Mouse (Mus musculus) thymus, postnatal 25 days (tissue): ENCODE results near the gene Olfr1177-ps.

Experiments used
- DNase-seq: peaks from one replicate; pipeline ENCODE4 v3.0.0; 2022

The Olfr1177-ps gene

DNA sequence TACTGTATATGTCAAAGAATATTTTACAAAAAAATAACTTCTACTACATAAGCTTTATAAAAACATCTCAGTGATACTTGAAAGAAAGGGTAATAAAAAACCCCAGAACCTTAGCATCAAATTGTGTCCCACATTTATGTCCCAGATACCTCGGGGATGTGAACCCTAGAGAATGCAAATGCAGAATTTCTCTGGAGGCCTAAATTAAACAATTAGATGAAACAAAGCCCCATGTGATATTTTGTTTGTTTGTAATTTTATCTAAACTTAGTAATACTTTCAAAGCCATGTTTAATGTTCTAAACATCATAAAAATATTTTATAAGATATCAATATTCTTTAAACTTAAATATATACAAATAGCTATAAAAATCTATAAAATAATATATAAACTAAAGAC is at the start of gene Olfr1177-ps:
Olfr1177-ps (minus strand) TSS at position 101 of the 400 bp plus-strand sequence.
- no peak for DNase-seq

DNA sequence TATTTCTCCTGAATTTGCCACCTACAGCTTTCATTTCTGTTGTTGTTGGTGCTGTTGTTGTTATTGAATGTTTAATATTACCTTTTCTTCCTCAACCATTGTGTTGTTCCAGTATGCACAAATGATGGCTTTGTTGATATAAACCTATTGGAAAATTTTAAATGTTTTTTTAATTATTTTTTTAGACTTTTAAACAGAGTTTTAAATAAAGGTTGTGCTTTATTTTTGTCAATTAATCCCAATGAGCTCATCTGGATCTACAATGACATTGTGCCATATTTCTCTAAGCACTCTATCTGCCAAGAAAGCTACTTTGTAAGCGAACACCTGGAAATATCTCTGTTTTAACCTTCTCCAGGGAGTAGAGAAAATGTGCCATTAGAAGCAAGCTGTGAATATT is 40.5 kb upstream of the Olfr1177-ps start, which contains the start of gene Olfr1178:
Olfr1178 (plus strand) TSS at position 301 of the 400 bp plus-strand sequence.
- no peak for DNase-seq

DNA sequence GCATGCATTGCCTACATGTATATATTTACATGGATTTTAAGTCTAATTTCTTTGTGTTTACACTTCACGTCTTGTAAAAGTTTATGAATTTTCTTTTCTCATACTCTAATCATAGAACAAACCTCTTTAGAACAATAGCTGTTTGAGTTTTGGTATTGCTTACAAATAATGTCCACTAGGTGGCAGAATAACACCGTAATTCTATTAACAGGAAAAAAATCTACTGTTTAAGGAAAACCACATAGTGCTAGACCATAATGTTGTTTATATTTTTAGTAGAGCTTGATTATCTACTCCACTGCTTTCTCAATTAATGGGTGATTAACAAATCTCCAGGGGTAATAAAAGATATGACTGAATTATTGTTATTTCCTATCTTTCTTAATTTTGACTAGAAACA is 10.0 kb upstream of the Olfr1177-ps start:
- DNase-seq: no peak

DNA sequence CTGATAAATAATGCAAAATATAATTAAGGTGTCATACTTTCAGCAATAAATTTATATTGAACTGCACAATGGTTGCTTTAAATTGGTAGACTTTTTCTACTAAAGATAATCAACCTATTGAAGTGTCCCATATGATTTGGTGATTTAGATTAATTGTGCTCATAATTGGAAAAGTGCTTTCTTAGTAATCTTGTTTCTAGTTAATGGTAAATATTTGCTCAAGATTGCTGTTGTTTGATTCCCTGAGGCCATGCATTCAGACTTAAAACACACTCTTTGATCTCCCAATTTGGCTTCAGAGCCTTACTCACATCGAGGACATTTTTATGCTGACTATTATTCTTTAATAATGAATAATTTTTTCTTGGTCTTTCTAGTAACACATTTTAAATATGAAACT is 9.9 kb downstream of the Olfr1177-ps start, which contains the start of gene Olfr1176:
Olfr1176 (plus strand) TSS at position 301 of the 400 bp plus-strand sequence.
- DNase-seq: no peak

DNA sequence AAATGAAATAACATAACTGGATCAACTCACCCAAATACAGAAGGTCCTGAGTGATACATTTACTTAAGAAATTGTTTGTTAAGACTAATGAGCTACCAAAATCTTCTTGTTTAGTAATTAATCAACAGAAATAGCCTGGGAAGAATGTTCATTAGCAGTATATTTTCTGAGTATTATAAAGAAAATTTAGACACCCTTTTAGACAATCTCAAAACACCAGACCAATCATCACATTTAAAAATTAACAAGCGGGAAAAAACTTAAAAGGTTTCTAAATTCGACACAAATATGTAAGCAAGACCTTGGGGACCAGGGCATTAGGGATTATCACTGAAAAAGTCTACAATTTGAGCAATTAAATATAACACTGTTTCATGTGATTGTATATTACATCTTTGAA is 19.2 kb downstream of the Olfr1177-ps start, which contains the start of gene Olfr1175-ps:
Olfr1175-ps (minus strand) TSS at position 101 of the 400 bp plus-strand sequence.
- no peak for DNase-seq

GRCm38 (mm10) chr2:88315035-88315434 is 31.3 kb downstream of the Olfr1177-ps start, which contains the start of gene Olfr1174-ps:
Gene Olfr1174-ps (minus strand): TSS chr2:88315135.
- DNase-seq: no peak
